Mouse (Mus musculus) yolk sac, embryonic 10.5 days (tissue): Measurements from ENCODE around the gene Polr1b.

Experiments
- DNase-seq: peaks from one replicate; pipeline ENCODE4 v3.0.0-alpha.2; 2017; ENCODE audit warnings: low spot score

Gene Polr1b

DNA sequence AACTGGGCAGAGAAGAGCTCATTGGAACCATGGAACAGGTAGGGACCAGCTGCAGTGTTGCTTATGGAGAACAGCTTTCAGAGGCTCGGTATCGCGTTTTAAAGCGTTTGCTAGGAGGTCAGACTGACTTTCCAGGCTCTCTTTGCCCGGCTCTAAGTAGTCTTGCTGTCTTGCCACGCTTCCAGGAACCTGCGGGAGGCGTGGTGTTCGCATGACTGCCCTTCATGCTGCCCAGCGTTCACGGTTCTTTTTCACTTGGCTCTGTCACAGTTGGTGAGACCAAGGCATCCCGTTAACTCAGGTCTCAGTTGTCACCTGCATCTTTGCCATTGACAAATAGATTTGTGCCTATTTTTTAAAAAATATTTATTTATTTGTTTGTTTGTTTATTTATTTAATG, 17.3 kb downstream of the Polr1b start:
- no peak for DNase-seq

DNA sequence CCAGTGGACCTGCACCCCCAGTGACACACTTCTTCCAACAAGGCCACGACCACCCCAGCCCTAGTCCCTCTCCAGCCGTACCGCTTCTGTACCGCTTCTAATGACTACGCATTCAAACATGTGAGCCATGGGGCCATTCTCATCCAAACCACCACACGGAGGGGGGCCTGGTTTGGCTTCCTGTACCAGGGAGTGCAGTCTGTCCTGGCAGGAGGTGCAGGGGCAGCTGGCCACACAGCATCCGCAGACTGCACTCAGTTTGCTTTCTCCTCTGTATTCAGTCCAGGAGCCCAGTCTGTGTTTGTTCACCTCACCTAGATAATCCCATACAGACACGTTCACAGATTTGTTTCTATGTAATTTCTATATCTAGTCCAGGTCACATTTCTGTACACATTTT, 21.2 kb downstream of the Polr1b start:
- DNase-seq: no peak

DNA sequence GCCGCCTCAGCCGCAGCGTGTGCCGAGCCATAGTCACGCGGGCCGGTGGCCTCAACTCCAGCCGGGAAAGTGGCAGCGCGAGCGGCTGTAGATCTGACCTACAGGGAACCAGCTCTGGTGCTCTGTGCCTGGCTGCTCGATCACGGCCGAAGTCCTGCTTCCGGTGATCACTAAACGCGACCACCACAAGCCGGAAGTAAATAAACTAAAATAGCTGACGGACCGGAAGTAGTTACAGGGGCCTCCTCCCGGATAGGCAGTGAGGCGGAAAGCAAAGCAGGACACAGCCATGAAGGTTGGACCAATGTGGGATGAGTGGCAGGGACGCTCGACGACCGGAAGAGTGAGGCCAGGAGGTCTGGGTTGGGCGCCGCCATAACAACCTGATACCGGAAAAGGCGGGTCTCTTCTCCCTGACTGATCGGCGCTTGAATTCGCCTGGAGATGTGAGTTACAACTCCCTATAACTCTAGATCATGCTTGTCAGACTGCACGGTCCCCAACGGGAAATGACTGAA, 28.7 kb downstream of the Polr1b start, which contains the start of gene Chchd5:
Gene Chchd5 (plus strand): TSS at position 289 of the 518 bp plus-strand sequence.
- peak; percentile 97 for DNase-seq

DNA sequence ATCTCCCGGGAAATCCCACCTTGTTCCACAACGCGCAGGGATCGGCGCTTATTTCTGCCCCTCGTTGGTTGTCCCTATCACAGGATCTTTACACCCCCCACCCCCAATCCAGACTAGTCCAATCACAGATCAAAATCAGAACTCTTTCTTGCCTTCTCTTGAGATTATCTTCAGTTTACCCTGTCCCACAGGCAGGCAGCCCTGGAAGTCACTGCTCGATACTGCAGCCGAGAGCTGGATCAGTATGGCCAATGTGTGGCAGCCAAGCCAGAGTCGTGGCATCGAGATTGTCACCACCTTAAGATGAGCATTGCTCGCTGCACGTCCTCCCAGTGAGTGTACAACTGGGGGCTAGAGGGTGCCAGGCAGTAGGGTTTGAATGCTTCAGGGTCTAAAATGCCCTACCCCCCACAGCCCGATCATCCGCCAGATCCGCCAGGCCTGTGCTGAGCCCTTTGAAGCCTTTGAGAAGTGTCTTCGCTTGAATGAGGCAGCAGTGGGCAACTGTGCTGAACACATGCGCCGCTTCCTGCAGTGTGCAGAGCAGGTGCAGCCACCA, 29.3 kb downstream of the Polr1b start:
- DNase-seq: no peak

DNA sequence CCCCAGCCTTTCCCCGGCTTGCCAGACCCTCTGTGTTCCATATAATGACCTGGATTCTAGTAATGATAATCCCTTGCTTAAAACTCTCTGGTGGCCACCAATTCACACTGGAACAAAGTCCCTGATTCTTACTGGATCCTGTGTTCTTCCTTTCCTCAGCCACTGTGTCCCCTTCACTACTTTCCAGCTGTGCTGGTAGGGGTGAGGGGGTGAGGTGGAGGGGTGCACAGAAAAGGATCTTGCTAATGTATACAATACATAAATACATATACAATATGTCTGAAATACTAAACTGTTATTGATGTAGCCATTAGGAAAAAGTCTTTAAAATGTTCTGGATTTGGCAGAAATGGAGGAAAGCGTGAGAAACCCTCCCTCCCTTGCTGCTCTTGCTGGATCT, 30.0 kb downstream of the Polr1b start:
- no peak for DNase-seq

DNA sequence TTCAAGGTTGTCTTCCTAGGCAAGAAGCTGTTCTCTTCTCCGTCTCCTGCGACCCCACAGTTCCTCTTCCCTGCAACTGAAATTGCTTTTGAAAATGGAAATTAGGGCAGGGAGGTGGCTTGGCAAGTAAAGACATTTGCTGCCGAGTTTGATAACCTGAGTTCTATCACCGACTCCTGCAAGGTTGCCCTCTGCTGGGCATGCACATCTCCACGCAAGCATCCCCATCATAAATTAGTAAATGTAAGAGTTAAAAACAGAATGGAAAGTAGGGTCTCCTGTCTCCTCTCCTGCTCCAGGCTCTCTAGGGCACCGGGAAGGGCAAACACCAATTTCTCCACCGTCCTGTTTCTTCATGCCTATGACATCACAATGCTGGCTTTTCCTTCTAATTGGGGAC, 31.4 kb downstream of the Polr1b start:
- DNase-seq: no peak

DNA sequence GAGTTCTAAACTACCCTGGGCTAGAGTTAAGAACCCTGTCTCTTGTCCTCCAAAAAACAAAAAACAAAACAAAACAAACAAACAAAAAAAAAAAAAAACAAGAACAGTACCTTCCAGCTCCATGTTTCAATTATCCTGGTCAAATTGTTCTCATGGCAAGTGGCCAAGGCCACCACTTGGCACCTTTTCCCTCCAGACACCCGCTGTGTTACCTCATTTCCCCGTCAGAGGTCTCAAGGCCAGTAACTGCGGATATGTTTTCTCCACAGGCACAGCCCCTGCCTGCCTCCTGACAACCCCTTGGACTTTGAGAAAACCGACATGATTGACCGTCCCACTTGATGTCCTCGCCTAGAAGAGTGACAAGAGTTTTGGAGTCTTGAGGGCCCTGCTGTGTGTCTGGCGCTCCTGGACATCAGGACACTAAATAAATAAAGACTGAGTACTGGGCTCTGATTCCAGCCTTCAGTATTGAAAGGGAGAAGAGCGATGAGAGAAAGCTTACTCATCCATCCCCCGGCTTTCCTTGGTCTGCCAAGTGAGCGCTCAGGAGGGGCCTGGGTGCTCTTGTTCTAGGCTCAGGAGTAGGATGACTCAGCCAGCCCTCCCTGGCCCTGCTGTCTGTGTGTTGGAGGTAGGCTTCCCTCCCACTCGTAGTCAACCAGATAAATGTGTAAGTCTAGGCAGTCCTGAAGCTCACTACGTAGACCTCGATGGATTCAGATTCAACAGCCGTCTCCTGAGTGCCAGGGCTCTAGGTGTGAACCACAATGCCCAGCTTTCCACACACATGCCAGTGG, 32.4 kb downstream of the Polr1b start:
- no peak for DNase-seq

DNA sequence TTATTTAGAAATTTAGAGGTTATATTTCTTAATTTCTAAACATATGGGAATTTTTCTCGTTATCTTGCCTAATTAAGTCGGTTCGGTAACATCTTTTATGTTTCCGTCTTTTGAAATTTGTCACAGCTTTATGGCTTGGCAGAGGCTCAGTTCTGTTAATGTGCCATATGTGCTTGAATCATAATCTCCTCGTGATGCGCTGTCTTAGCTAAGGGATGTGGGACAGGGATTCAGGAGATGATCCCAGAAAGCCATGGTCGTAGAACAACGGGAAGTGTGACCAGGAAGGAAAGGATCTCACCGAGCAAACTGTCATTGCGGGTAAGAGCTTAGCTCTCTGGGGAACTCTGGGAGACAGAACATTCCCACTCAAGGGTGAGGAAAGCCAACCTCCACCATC, 39.1 kb downstream of the Polr1b start:
- no peak for DNase-seq

DNA sequence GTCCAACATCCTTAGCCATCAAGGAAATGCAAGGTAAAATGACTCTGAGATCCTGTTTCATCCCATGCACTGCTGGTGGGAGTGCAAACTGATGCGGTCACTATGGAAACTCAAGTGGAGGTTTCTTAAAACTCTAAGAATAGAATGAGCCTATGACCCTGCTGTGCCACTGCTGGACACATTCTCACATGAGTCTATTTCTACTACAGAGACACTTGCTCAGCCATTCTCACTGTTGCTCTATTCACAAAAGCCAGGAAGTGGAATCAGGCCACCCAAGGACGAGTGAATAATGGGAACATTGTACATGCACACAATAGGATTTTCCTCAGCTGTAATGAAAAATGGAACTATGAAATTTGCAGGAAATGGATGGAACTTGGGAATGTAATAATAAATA, 48.0 kb downstream of the Polr1b start:
- DNase-seq: no peak

DNA sequence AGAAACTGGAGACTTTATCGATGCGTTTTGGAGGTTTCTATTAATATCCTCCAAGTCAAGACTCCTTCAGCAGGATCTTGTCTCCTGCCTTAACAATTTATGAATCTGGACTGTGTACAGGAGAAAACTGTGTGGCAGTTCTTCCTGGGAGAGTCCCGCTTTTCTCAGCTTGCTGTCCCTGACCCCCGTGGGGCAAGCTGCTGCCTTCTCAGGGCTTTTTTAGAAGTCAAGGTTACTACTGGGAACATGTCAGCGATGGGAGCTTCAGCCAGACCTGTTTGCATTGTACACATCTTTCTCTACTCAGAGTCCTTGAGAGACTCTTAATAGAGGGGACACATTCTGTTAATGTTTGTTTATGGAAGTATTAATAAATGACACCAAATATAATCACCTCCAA, 49.6 kb downstream of the Polr1b start:
- no peak for DNase-seq

DNA sequence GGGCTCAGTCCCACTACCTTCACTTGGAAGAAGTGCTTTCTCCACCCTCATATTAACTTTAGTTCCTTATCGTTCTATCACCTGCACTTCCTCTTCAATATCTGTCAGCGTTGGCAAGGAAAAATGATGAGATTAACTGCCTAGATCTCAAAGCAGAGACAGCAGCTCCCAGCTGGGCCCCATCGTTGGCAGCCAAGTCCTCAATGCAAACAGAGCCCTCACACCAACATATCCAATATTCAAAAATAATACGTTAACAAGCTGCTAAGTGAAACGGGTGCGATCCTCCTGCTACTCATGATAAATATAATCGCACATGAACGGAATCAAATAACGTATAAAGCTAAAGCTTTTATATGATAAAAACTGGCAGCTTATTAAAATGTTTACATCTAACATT, 50.3 kb downstream of the Polr1b start:
- no peak for DNase-seq

DNA sequence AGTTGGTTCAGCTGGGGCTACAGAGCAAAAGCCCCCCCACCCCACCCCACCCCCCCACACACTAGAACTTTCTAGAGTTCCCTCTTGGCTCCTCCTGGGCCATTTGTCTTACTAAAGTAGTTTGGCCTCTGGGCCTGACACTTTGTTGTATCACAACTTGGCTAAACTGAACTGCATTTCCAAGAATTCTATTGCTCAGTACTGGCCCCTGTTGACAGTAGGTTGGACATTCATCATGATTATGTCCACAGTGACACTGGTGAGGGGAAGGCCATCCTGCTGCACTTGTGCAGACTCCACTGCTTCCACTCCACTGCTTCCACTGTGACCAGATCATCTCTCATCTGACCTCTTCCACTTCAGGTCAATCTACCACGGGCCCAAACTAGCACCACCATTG, 52.0 kb downstream of the Polr1b start:
- DNase-seq: no peak

DNA sequence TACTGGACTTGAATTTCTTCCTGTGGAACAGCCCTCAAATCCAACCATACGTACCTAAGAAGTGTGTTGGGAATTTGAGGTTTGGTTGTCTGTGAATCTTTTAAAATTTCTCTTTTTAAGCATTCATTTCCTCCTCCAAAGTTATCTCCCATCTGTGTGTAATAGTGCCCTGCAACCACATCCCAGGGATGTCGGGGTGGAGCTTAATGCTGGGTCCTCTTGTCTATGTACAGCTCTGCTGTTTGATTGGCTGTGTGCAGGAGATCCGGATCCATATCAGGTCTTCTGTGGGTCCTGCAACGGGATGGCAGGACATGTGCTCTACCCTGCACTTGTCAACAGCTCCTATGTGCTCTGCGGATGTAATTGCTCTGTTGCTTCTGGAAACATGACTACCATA, 64.0 kb downstream of the Polr1b start:
- DNase-seq: no peak

DNA sequence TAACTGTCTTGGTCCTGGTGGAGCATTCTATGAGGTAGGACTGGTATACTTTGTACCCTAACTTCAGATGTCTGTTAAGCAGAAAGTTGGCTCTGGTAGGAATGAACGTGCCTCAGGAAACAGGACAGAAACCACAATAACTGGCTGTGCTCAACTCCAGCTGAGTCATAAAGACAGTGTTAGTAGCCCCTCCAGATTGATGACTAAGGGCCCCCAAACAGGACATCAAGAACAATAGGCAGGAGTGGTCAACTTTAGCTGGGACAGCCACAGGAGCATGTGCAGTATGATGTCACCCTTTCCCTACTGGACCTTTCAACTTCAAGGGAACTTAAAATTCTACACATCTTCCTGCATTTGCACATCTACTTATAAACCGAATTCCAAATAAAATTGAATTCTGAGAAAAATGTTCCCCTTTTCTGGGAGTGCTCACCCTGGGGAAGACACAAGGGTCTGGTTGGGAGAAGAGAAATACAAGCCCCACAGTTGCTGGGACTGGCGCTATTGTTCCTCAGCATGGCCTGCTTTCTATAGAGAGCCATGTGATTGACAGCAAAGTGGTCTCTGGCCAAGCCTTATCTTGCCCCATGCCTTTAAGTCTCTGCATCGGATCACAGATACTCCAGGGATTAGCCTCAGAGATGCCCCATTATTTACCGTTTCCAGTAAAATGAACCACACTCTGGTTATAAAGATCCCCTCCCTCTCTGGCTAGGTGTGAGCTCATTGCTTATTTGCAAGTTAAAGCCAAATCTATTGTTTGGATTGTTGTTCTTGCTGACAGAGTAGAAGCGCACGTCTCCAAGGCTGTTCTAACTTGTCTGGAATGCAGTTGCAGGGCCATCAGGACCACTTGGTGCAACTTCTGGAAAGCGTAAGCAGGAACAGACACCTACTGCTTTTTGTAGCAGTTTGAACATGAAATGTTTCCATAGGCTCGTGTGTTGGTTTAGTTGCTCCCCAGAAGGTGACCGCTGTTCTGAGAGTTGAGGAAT, 66.0 kb downstream of the Polr1b start:
- DNase-seq: peak; percentile 28

DNA sequence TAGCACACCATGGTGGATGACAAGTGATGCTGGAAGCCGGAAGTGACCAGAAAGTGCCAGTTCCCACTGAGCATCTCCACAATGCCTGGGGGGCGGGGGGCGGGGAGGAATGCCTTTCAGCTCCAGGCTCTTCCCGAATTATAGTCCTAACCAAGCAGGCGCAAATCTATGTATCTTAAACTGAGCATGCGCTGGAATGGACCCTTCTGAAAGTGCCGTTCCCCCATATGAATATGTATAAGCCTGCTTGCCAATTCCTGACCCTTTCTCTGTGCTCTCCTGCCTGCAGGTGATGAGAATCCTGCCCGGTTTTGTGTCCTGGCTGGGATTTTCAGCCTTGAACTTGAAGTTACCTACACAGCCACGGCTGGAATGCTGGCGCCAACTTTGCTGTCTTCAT, 72.6 kb downstream of the Polr1b start:
- DNase-seq: no peak

DNA sequence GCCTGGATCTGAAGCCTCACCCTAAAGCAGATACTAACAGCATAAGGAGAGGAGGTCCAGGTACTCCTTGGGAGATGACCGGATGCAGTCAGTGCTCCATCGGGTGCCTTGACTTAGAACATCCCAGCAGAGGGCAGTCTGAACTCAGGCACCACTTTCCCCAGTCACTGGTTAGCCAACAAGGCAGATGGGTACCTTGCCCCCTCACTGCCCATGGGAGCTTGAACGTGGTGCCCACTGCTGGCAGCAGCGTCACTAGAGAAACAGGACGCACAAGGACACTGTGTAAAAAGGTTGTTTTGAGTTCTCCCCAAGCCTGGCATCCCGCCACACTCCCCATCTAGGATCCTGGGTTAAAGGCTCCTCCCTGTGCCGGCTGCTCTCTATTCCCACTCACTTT, 73.7 kb downstream of the Polr1b start:
- DNase-seq: peak; percentile 19

DNA sequence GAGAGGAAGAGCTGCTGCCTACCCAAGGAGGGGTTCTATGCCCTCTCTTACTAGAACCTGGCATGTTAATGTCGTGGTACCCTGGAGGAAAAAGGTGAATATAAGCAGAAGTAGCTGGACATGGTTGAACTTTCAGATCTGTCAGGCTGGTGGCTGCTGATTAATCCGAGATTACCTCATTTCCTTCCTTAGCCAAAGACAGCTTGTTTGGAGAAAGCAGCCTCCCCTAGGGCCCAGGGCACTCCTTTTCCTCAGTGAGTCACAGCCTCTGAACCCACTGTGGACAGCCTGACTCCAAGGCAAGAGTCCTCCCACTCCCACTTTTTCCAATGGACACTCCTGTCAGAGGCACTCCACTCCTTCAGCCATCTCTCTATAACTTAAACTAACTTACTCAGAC, 74.8 kb downstream of the Polr1b start:
- no peak for DNase-seq
